Mouse (Mus musculus): ENCODE measurements at regions not wholly inside any gene's neighbourhood (a gene's known extent, or its start where the extent isn't known, plus 50 kb on each side); places are given as distances from the start of the nearest gene placed in this dataset.

- Histone ChIP-seq H3K9me3 (ENCODE audit: low read length) (no peaks in the 10 kb centered on the region; the same call in 1 of the 2 replicates), H3K27me3 (ENCODE audit: insufficient read depth, low read length) (no peaks in the 10 kb centered on the region), H3K36me3 (ENCODE audit: insufficient read depth, low read length) (no peaks in the 10 kb centered on the region), H3K4me3 (replicated peaks; ENCODE audit: low read length) (no peak overlapping the region), H3K4me1 (replicated peaks; ENCODE audit: low read depth, low read length) (no peaks in the 10 kb centered on the region)
- no peak for TF ChIP-seq CTCF (conservative IDR thresholded peaks at IDR 0.05; ENCODE audit: low read length)
These were observed 196.0 kb upstream of the Nbea start for GRCm38 (mm10) chr3:56379500-56379899.

DNA sequence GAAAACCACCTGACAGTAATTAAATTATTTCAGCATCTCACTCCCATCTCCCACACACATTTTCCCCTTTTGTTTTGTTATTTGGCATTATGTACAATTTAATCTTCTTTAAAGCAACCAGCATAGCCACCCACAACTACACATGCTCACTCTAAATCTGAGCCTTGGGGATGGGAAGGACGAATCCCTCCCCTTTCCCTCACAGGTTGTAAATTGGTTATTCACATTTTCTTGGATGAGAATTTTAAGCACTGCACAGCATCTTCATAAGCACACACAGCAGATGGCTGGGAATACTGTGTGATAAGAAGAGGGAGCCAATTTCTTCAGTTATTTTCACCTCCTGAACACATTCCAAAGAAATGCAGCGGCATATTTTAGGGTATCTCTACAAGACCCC is 179.0 kb upstream of the Nbea start:
- H3K27me3 ChIP-seq (ENCODE audit: insufficient read depth, low read length): no peaks in the 10 kb centered on the region
- H3K36me3 ChIP-seq (ENCODE audit: insufficient read depth, low read length): no peaks in the 10 kb centered on the region
- TF ChIP-seq CTCF (conservative IDR thresholded peaks at IDR 0.05; ENCODE audit: low read length) (no peak), POU5F1 (IDR thresholded peaks at IDR 0.05; ENCODE audit: borderline replicate concordance, low read length) (no peak)
- H3K9me3 ChIP-seq (ENCODE audit: low read length): no peaks in the 10 kb centered on the region
- no peak overlapping the region for H3K4me3 ChIP-seq (replicated peaks; ENCODE audit: low read length)
- H3K4me1 ChIP-seq (replicated peaks; ENCODE audit: low read depth, low read length): 0 out of 2 replicates have a peak, but pooled peaks cover 2% of the 10 kb centered on the region

DNA sequence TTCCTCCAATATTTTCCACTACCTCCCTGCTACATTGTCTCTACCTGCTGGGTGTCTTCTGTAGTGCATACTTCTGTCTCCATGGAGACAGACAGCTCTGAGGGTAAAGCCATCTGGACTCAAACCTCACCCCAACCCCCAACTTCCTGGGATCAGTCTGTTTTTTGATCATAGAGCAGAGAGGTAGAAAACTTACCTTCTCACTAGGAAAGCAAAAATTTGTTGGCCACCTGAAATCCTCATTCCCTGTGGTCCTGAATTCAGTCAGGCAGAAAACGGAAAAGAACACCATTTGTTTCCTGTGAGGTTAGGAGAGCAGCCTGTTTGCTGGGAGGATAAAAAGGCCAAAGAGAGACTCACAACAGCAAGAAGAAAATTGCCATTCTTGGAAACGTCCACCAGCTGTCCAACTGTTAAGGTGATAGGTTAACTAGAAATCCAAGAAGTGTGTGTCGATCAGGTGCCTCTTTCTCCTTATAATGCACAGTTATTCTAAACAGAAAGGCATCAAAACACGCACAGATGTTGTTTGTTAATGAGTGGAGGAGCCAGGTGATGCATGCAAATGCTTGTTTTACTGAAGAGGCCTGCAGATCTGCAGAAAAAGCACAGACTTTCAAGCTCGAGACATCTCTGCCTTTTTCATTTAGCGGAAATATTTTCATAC is 173.7 kb upstream of the Nbea start:
- Histone ChIP-seq H3K36me3 (ENCODE audit: insufficient read depth, low read length) (no peaks in the 10 kb centered on the region), H3K9me3 (ENCODE audit: low read length) (no peaks in the 10 kb centered on the region), H3K4me1 (replicated peaks; ENCODE audit: low read depth, low read length) (peaks cover 9% of the 10 kb centered on the region), H3K27me3 (ENCODE audit: insufficient read depth, low read length) (no peaks in the 10 kb centered on the region), H3K4me3 (replicated peaks; ENCODE audit: low read length) (no peak overlapping the region)
- no peak for TF ChIP-seq POU5F1 (IDR thresholded peaks at IDR 0.05; ENCODE audit: borderline replicate concordance, low read length)
- TF ChIP-seq CTCF (conservative IDR thresholded peaks at IDR 0.05; ENCODE audit: low read length): no peak
- no peak for TF ChIP-seq NANOG (IDR thresholded peaks at IDR 0.05; ENCODE audit: borderline replicate concordance, low read length)

GRCm38 (mm10) chr3:56356163-56356882 is 172.8 kb upstream of the Nbea start:
- no peaks in the 10 kb centered on the region for H3K36me3 ChIP-seq (ENCODE audit: insufficient read depth, low read length)
- H3K4me3 ChIP-seq (replicated peaks; ENCODE audit: low read length): no peak overlapping the region
- H3K4me1 ChIP-seq (replicated peaks; ENCODE audit: low read depth, low read length): peaks cover 9% of the 10 kb centered on the region
- no peak for TF ChIP-seq NANOG (IDR thresholded peaks at IDR 0.05; ENCODE audit: borderline replicate concordance, low read length)
- TF ChIP-seq POU5F1 (IDR thresholded peaks at IDR 0.05; ENCODE audit: borderline replicate concordance, low read length): no peak
- no peak for TF ChIP-seq CTCF (conservative IDR thresholded peaks at IDR 0.05; ENCODE audit: low read length)
- H3K9me3 ChIP-seq (ENCODE audit: low read length): no peaks in the 10 kb centered on the region
- H3K27me3 ChIP-seq (ENCODE audit: insufficient read depth, low read length): no peaks in the 10 kb centered on the region
